Mouse (Mus musculus) lung, postnatal 0 days (tissue): ENCODE data around the gene Dok5.

Experiments
- CTCF ChIP-seq: IDR thresholded peaks from 2 replicates; pipeline ENCODE4 v1.5.1; 2016; ENCODE audit warnings: antibody characterized with exemption, mild to moderate bottlenecking
- EP300 ChIP-seq: IDR thresholded peaks from 2 replicates; pipeline ENCODE4 v1.6.1; 2016; ENCODE audit warnings: antibody characterized with exemption, mild to moderate bottlenecking, control low read depth

DNA sequence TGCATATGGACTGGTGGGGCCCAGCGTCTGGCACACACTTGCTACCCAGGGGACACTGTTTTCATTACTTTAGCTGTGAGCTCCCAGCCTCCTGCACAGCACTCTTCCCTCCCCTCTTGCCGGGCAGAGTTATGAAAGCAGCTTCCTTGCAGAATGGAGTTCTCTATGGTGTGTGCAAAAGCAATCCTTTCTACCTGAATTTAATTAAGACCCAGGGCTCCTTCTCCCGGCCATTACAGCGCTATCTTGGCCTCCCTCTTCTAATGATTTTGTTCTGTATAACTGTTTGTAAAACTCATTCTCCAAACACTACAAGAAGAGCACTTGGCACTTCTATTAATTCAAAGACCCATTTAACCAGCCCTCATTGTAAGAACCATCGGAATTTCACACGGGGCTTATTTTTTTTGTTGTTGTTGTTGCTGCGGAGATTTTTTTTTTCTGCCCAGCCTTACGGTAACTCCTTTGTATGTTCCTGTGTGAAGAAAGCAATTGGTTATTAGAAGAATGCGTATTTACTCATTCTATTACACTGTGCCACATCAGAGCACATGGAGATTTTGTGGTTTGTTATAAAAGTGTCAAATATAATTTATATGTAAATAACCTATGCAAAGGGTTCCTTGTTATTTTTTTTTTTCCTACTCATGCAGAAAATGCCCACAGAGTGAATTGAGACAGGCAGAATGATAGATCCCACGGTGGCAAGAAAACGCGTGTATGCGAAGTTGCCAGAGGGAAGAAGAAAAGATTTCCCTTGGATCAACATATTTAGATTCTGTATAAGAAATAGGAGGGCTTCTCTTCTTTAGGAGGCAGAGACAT is 170.8 kb downstream of the Dok5 start:
- TF ChIP-seq CTCF (no peak), EP300 (no peak)
